Mouse (Mus musculus): ENCODE data around the gene Acvr1. TPM values are rescaled to one million over a fixed set of nuclear protein-coding genes. Genes with fewer than 3 reads are reported as not detected.

Gene Acvr1
- polyA plus RNA-seq, 1 experiment from 2014 or later, result 5.6 TPM

DNA sequence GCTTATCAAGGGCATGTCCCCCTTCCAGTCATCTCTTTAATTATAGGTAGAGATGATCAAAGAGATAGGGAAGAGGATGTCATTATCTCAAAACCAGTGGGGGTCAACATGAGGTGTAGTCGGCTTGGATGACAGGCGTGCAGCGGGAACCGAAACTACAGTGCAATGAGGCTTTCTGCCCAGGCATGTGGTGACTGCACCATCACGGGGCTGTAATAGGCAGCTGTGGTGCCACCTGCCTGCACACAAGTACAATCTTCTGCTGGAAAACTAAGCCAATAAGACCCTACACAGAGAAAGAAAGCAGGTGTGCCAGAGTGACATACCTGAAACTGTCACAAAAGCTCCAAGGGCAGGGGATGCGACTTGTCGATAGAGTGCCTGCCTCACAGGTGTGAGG is 96.7 kb downstream of the Acvr1 start:
- Histone ChIP-seq H3K27me3 (ENCODE audit: control insufficient read depth, insufficient read depth, low read length) (no peaks in the 10 kb centered on the region), H3K4me3 (replicated peaks; ENCODE audit: low read depth, low read length) (no peak overlapping the region), H3K36me3 (ENCODE audit: control insufficient read depth, insufficient read depth, low read length) (peaks cover 27% of the 10 kb centered on the region), H3K4me1 (ENCODE audit: control insufficient read depth, insufficient read depth, low read length) (no peaks in the 10 kb centered on the region), H3K9me3 (ENCODE audit: control insufficient read depth, low read length) (no peaks in the 10 kb centered on the region), H3K9ac (replicated peaks; ENCODE audit: low read length) (no peak overlapping the region), H3K27ac (replicated peaks; ENCODE audit: low read depth, low read length) (no peak overlapping the region), H3K4me2 (ENCODE audit: low read length) (no peak overlapping the region)
- ATAC-seq (ENCODE audit: low FRiP score, low TSS enrichment), result no peak
- 96% methylated on average over 7 of the region's 7 CpGs for WGBS
- DNase-seq, result no peak

DNA sequence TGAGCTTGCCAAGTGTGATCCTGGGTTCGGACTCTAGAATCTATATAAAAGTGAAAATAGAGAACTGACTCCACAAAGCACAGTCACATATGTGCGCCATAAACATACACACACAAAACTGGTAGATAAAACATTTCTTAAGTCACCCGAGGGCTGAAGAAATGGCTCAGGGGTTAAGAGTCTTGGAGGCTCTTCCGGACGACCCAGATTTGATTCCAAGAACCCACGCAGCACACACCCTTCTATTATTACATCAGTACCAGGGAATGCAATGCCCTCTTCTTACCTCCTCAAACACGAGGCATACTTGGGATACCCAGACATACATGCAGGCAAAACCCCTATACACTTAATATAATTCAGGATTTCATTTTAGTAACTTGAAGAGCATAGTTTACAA is 97.1 kb downstream of the Acvr1 start, which contains the start of gene Gm17409:
Gm17409 (plus strand) TSS at position 301 of the 400 bp plus-strand sequence.
- H3K4me3 ChIP-seq (replicated peaks; ENCODE audit: low read depth, low read length), result no peak within 1 kb of the TSS
- H3K4me1 ChIP-seq (ENCODE audit: control insufficient read depth, insufficient read depth, low read length), result no peaks in the 10 kb centered on the region
- H3K9ac ChIP-seq (replicated peaks; ENCODE audit: low read length), result no peak within 1 kb of the TSS
- H3K27ac ChIP-seq (replicated peaks; ENCODE audit: low read depth, low read length), result no peak within 1 kb of the TSS
- no peaks in the 10 kb centered on the region for H3K9me3 ChIP-seq (ENCODE audit: control insufficient read depth, low read length)
- ATAC-seq (ENCODE audit: low FRiP score, low TSS enrichment), result no peak
- peaks cover 31% of the 10 kb centered on the region for H3K36me3 ChIP-seq (ENCODE audit: control insufficient read depth, insufficient read depth, low read length)
- H3K27me3 ChIP-seq (ENCODE audit: control insufficient read depth, insufficient read depth, low read length), result no peaks in the 10 kb centered on the region
- 94% methylated on average over 7 of the region's 7 CpGs for WGBS
- DNase-seq, result no peak
- H3K4me2 ChIP-seq (ENCODE audit: low read length), result no peak within 1 kb of the TSS

DNA sequence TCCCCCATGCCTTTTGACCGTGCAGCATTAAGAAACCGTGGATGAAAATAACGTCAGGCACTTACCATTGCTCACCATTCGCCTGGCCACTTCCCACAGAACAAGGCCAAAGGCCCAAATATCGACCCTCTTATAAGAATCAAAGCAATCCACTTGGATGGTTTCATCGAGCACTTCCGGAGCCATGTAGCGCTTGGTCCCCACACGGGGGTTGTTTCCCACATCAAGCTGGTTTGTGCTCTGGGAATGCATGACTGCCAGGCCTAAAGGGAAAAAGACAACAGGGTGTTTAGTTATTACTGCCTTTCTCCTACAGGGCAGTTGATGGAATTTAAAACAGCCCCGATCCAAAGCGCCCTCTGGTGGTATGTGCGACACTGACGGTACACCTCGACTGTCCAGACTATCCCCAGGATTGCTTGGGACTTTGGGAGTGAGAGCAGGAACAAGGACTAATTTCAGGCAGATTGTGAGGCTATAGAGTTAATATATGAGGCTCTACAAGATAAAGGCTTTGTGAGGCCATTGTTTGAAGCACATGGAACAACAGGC is 108.1 kb downstream of the Acvr1 start:
- 86% methylated on average over 14 of the region's 14 CpGs for WGBS
- Histone ChIP-seq H3K9ac (replicated peaks; ENCODE audit: low read length) (no peak overlapping the region), H3K4me2 (ENCODE audit: low read length) (no peak overlapping the region), H3K4me1 (ENCODE audit: control insufficient read depth, insufficient read depth, low read length) (no peaks in the 10 kb centered on the region), H3K27ac (replicated peaks; ENCODE audit: low read depth, low read length) (no peak overlapping the region), H3K36me3 (ENCODE audit: control insufficient read depth, insufficient read depth, low read length) (peaks cover 23% of the 10 kb centered on the region), H3K27me3 (ENCODE audit: control insufficient read depth, insufficient read depth, low read length) (no peaks in the 10 kb centered on the region), H3K9me3 (ENCODE audit: control insufficient read depth, low read length) (no peaks in the 10 kb centered on the region), H3K4me3 (replicated peaks; ENCODE audit: low read depth, low read length) (no peak overlapping the region)
- ATAC-seq (ENCODE audit: low FRiP score, low TSS enrichment), result no peak
- no peak for DNase-seq

DNA sequence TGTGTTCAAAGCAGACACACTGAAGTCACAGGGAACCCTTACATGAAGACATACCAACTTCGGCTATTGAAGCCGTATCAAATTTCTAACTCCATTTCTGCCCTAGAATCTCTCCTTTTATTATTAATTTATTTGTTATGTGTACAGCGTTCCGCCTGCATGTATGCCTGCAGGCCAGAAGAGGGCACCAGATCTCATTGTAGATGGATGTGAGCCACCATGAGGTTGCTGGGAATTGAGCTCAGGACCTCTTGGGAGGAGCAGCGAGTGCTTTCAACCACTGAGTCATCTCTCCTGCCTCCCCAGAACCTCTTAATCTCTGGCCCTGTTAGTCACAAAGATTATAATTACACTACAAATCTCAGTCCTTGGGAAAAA is 109.5 kb downstream of the Acvr1 start:
- 97% methylated on average over 5 of the region's 5 CpGs for WGBS
- peaks cover 23% of the 10 kb centered on the region; the same call in 1 of the 2 replicates for H3K36me3 ChIP-seq (ENCODE audit: control insufficient read depth, insufficient read depth, low read length)

GRCm38 (mm10) chr2:58456843-58457487 is 110.0 kb downstream of the Acvr1 start:
- H3K27me3 ChIP-seq (ENCODE audit: control insufficient read depth, insufficient read depth, low read length), result no peaks in the 10 kb centered on the region
- 92% methylated on average over 8 of the region's 8 CpGs for WGBS
- DNase-seq (no peak), ATAC-seq (ENCODE audit: low FRiP score, low TSS enrichment) (no peak)
- H3K4me2 ChIP-seq (ENCODE audit: low read length), result no peak overlapping the region
- H3K4me1 ChIP-seq (ENCODE audit: control insufficient read depth, insufficient read depth, low read length), result no peaks in the 10 kb centered on the region
- no peak overlapping the region for H3K4me3 ChIP-seq (replicated peaks; ENCODE audit: low read depth, low read length)
- no peak overlapping the region for H3K27ac ChIP-seq (replicated peaks; ENCODE audit: low read depth, low read length)
- no peak overlapping the region for H3K9ac ChIP-seq (replicated peaks; ENCODE audit: low read length)
- H3K9me3 ChIP-seq (ENCODE audit: control insufficient read depth, low read length), result no peaks in the 10 kb centered on the region
- H3K36me3 ChIP-seq (ENCODE audit: control insufficient read depth, insufficient read depth, low read length), result peaks cover 23% of the 10 kb centered on the region; the same call in 1 of the 2 replicates

More for the DNA sequence above, 109.5 kb downstream of the Acvr1 start:
- no peaks in the 10 kb centered on the region for H3K4me1 ChIP-seq (ENCODE audit: control insufficient read depth, insufficient read depth, low read length)
- ATAC-seq (ENCODE audit: low FRiP score, low TSS enrichment), result no peak
- H3K27ac ChIP-seq (replicated peaks; ENCODE audit: low read depth, low read length), result no peak overlapping the region
- H3K9me3 ChIP-seq (ENCODE audit: control insufficient read depth, low read length), result no peaks in the 10 kb centered on the region
- no peak for DNase-seq
- H3K27me3 ChIP-seq (ENCODE audit: control insufficient read depth, insufficient read depth, low read length), result no peaks in the 10 kb centered on the region
- no peak overlapping the region for H3K9ac ChIP-seq (replicated peaks; ENCODE audit: low read length)
- no peak overlapping the region for H3K4me2 ChIP-seq (ENCODE audit: low read length)
- H3K4me3 ChIP-seq (replicated peaks; ENCODE audit: low read depth, low read length), result no peak overlapping the region

DNA sequence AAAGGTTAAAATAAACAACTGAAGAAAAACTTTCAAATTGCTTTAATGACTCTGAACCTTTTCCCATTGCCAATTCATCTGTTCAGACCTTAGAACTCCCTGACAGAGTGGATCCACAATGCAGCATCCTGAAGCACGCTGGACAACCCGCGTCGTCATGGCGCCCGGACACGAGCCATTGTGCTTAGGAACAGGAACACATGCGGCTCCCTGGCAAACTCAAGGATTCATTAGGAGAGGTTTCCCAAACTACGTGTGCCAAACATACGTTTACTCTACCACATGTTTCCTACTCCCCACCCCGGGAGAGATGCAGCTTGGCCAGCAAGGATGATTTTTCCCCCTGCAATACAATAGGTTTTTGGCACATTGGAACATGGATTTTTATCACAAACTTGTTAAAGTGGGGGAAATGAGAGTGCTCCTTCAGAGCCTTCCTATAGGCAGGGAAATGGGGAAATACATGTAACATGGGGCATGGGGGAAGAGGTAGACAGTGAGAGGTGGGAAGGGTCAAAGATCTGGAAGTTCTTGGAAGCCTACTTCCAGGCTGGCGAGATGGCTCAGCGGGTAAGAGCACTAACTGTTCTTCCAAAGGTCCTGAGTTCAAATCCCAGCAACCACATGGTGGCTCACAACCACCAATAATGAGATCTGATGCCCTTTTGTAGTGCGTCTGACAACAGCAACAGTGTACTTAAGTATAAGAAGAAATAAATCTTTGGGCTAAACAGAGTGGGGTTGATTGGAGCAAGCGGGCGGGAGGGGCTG is 112.7 kb downstream of the Acvr1 start:
- H3K36me3 ChIP-seq (ENCODE audit: control insufficient read depth, insufficient read depth, low read length), result peaks cover 20% of the 10 kb centered on the region; the same call in 1 of the 2 replicates
- H3K27ac ChIP-seq (replicated peaks; ENCODE audit: low read depth, low read length), result no peak overlapping the region
- WGBS, result 89% methylated on average over 16 of the region's 16 CpGs
- no peak overlapping the region for H3K4me2 ChIP-seq (ENCODE audit: low read length)
- H3K9ac ChIP-seq (replicated peaks; ENCODE audit: low read length), result no peak overlapping the region
- H3K4me1 ChIP-seq (ENCODE audit: control insufficient read depth, insufficient read depth, low read length), result no peaks in the 10 kb centered on the region
- ATAC-seq (ENCODE audit: low FRiP score, low TSS enrichment), result no peak
- no peaks in the 10 kb centered on the region for H3K27me3 ChIP-seq (ENCODE audit: control insufficient read depth, insufficient read depth, low read length)
- no peak for DNase-seq
- H3K9me3 ChIP-seq (ENCODE audit: control insufficient read depth, low read length), result no peaks in the 10 kb centered on the region
- H3K4me3 ChIP-seq (replicated peaks; ENCODE audit: low read depth, low read length), result no peak overlapping the region

DNA sequence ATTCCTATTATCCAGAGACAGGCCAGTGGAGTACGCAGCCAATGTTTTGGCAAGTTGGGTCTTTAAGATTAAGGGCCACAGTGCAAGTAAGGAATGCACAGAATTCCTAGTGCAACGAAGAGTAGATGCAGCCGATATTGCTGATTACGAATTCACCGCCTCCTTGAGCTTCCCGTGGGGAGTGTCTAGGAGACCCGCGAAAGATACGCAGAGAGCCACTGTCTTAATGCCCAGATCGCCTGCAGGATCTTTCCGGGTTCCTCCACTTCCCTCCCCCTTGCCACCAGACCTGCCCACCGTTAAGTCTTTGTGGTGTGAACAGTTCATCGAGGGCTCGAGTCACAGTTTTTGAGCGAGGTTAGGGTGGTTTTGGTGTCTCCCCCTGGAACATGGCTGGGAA is 120.0 kb downstream of the Acvr1 start:
- H3K36me3 ChIP-seq (ENCODE audit: control insufficient read depth, insufficient read depth, low read length), result peaks cover 19% of the 10 kb centered on the region
- H3K9me3 ChIP-seq (ENCODE audit: control insufficient read depth, low read length), result no peaks in the 10 kb centered on the region
- no peak overlapping the region for H3K27ac ChIP-seq (replicated peaks; ENCODE audit: low read depth, low read length)
- no peak overlapping the region for H3K4me3 ChIP-seq (replicated peaks; ENCODE audit: low read depth, low read length)
- no peaks in the 10 kb centered on the region for H3K27me3 ChIP-seq (ENCODE audit: control insufficient read depth, insufficient read depth, low read length)
- WGBS, result 97% methylated on average over 15 of the region's 15 CpGs
- no peaks in the 10 kb centered on the region for H3K4me1 ChIP-seq (ENCODE audit: control insufficient read depth, insufficient read depth, low read length)
- no peak overlapping the region for H3K4me2 ChIP-seq (ENCODE audit: low read length)
- ATAC-seq (ENCODE audit: low FRiP score, low TSS enrichment) (no peak), DNase-seq (no peak)
- no peak overlapping the region for H3K9ac ChIP-seq (replicated peaks; ENCODE audit: low read length)

GRCm38 (mm10) chr2:58443163-58443562 is 123.8 kb downstream of the Acvr1 start:
- Histone ChIP-seq H3K9me3 (ENCODE audit: control insufficient read depth, low read length) (no peaks in the 10 kb centered on the region), H3K27ac (replicated peaks; ENCODE audit: low read depth, low read length) (no peak overlapping the region), H3K27me3 (ENCODE audit: control insufficient read depth, insufficient read depth, low read length) (no peaks in the 10 kb centered on the region), H3K4me3 (replicated peaks; ENCODE audit: low read depth, low read length) (no peak overlapping the region), H3K4me2 (ENCODE audit: low read length) (no peak overlapping the region), H3K36me3 (ENCODE audit: control insufficient read depth, insufficient read depth, low read length) (peaks cover 24% of the 10 kb centered on the region), H3K9ac (replicated peaks; ENCODE audit: low read length) (no peak overlapping the region), H3K4me1 (ENCODE audit: control insufficient read depth, insufficient read depth, low read length) (no peaks in the 10 kb centered on the region)
- no peak for ATAC-seq (ENCODE audit: low FRiP score, low TSS enrichment)
- no peak for DNase-seq
- 80% methylated on average over 4 of the region's 4 CpGs for WGBS
